Mouse (Mus musculus) lung, adult 2 months (tissue): ENCODE data around the gene 1700034J05Rik.

Experiments used
- CTCF ChIP-seq: fragments of 200-500 bp; IDR thresholded peaks from 2 replicates; pipeline ENCODE4 v1.5.1; 2011; ENCODE audit warnings: mild to moderate bottlenecking, low read length, control low read depth; ENCODE audit not compliant: insufficient read depth
- POLR2A ChIP-seq: fragments of 200-500 bp; IDR thresholded peaks from 2 replicates; pipeline ENCODE4 v1.6.1; 2011; ENCODE audit warnings: low read depth, mild to moderate bottlenecking, control low read depth, low read length, borderline replicate concordance; ENCODE audit errors: extremely low read depth

GRCm38 (mm10) chr6:146995391-146995790 is 41.2 kb upstream of the 1700034J05Rik start:
- TF ChIP-seq POLR2A: no peak
- TF ChIP-seq CTCF: no peak
